Mouse (Mus musculus): ENCODE results near the gene Ago3. TPM values are rescaled to one million over a fixed set of nuclear protein-coding genes. Genes with fewer than 3 reads are reported as not detected.

Ago3 gene
- 13.3 and 14.5 TPM in 2 replicates for polyA plus RNA-seq (2012; rRNA removed)

DNA sequence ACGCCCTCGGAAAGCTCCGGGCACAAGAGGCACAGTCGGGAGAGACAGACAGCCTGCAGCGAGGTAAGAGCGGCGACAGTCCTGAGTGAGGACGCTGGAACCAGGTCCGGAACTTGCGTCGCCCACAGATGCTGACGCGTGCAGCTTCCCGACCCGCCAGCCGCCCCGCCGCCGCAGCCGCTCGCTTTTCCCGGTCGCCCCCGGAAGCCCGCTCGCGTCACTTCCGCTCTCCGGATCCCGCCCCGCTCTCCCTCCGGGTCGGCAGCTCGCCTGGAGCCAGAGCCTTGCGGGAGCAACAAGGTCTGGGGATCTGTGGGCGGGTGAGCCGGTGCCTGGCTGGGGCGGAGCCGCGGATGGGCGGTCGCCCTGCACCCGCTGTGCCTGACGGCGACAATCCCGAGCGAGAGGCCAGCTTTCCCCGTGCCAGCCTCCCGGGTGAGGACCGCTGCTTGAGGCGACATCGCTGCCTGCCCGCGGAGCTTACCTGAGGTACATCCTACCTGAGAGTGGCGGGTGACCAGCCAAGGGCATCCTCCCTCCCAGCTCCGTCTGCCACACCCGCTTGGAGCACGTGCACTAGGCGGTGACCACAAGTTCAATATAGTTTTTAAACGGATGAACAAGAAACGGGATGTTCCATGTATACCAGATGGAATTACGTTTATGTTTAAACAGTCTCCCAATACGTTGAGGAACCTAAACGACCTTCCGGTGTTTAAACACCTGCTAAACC, at the start of gene Ago3:
Gene Ago3, minus strand, starts transcription at position 210 of the 733 bp plus-strand sequence.
- WGBS: under 1% methylated on average over 65 of the region's 65 CpGs

DNA sequence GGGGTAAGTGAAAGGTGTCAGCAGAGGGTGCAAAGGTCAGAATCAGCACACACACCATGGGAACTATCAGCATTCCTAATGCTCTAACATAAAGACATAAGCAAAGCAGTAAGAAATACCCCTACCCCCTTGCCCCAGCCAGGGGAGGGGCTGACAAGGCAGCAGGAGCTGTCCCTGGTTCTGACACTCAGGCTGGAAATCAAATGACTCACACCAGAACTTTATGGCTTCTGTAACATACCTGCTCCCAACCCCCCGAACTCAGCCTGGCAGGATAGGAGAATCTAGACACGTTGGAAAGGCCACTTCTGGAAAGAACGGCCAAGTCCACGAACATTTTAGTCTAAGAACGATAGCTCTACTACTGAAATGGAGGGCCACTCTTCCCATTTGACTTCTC, 43.7 kb upstream of the Ago3 start:
- TF ChIP-seq POLR2A (IDR thresholded peaks at IDR 0.05; ENCODE audit: borderline replicate concordance, insufficient read depth, low read length) (no peak), CTCF (IDR thresholded peaks at IDR 0.05; ENCODE audit: borderline replicate concordance, insufficient read depth, low read depth, low read length) (no peak)
- 60% methylated on average over 5 of the region's 5 CpGs for WGBS
- no peak overlapping the region for H3K27ac ChIP-seq (ENCODE audit: insufficient read depth, low read length)
- DNase-seq: no peak
- H3K4me1 ChIP-seq (ENCODE audit: control insufficient read depth, insufficient read depth, low read length): no peaks in the 10 kb centered on the region
- no peak overlapping the region for H3K4me3 ChIP-seq (replicated peaks; ENCODE audit: insufficient read depth, low read depth, low read length)
- no peaks in the 10 kb centered on the region for H3K27me3 ChIP-seq (ENCODE audit: control insufficient read depth, insufficient read depth, low read length)

More for the DNA sequence above, at the start of gene Ago3:
- Histone ChIP-seq H3K4me1 (ENCODE audit: control insufficient read depth, insufficient read depth, low read length) (no peaks in the 10 kb centered on the region), H3K4me3 (replicated peaks; ENCODE audit: insufficient read depth, low read depth, low read length) (peak within 1 kb of the TSS; percentile 95), H3K27ac (ENCODE audit: insufficient read depth, low read length) (peak within 1 kb of the TSS; percentile 54), H3K27me3 (ENCODE audit: control insufficient read depth, insufficient read depth, low read length) (no peaks in the 10 kb centered on the region)
- TF ChIP-seq POLR2A (IDR thresholded peaks at IDR 0.05; ENCODE audit: borderline replicate concordance, insufficient read depth, low read length): peak; percentile 65
- no peak for TF ChIP-seq CTCF (IDR thresholded peaks at IDR 0.05; ENCODE audit: borderline replicate concordance, insufficient read depth, low read depth, low read length)
- peak; percentile 95 to 96 for DNase-seq

DNA sequence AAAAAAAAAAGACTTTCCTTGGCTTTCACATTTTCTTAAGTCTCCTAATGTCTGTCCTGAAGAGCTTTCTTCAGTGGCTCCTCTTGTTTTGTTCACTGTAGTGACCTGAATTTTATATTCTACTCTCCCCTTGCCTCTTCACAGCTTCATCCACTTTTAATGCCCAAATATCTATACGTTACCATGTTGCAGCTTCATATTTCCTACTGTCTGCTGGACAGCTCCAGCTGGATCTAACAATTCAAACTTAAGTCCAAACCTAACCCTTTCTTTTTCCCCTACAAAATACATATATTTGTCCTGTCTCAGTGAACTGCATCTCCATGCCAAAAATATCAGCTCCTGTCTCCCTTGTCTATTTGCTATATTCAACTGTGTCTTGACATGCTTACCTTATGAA, 40.0 kb upstream of the Ago3 start:
- Histone ChIP-seq H3K4me3 (replicated peaks; ENCODE audit: insufficient read depth, low read depth, low read length) (no peak overlapping the region), H3K27me3 (ENCODE audit: control insufficient read depth, insufficient read depth, low read length) (no peaks in the 10 kb centered on the region), H3K27ac (ENCODE audit: insufficient read depth, low read length) (no peak overlapping the region), H3K4me1 (ENCODE audit: control insufficient read depth, insufficient read depth, low read length) (no peaks in the 10 kb centered on the region)
- WGBS: 81% methylated on average over 1 of the region's 1 CpGs
- TF ChIP-seq POLR2A (IDR thresholded peaks at IDR 0.05; ENCODE audit: borderline replicate concordance, insufficient read depth, low read length) (no peak), CTCF (IDR thresholded peaks at IDR 0.05; ENCODE audit: borderline replicate concordance, insufficient read depth, low read depth, low read length) (no peak)
- no peak for DNase-seq

DNA sequence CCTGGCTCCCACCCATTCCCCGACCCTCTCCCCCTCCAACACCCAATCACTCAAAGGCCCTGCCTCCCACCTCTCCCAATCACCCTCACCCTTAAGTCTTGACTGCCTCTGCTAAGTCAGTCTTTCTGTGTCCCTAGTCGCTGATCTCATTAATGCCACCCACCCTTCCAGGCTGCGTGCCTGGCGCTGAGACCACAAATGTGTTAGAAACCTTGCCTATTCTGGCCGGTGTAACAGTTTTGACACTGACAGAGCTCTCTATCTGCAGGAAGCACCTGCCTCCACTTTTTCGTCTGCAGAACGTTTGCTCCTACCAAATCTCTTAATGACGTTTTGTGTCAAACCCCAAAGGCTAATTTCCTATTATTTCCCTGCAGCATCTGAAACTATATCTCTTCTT, 39.6 kb upstream of the Ago3 start:
- Histone ChIP-seq H3K27me3 (ENCODE audit: control insufficient read depth, insufficient read depth, low read length) (no peaks in the 10 kb centered on the region), H3K4me1 (ENCODE audit: control insufficient read depth, insufficient read depth, low read length) (no peaks in the 10 kb centered on the region), H3K4me3 (replicated peaks; ENCODE audit: insufficient read depth, low read depth, low read length) (peak overlapping the region; percentile 96), H3K27ac (ENCODE audit: insufficient read depth, low read length) (peak overlapping the region; percentile 14; the same call in 1 of the 2 replicates)
- no peak for DNase-seq
- WGBS: 2% methylated on average over 8 of the region's 8 CpGs
- TF ChIP-seq CTCF (IDR thresholded peaks at IDR 0.05; ENCODE audit: borderline replicate concordance, insufficient read depth, low read depth, low read length): no peak

DNA sequence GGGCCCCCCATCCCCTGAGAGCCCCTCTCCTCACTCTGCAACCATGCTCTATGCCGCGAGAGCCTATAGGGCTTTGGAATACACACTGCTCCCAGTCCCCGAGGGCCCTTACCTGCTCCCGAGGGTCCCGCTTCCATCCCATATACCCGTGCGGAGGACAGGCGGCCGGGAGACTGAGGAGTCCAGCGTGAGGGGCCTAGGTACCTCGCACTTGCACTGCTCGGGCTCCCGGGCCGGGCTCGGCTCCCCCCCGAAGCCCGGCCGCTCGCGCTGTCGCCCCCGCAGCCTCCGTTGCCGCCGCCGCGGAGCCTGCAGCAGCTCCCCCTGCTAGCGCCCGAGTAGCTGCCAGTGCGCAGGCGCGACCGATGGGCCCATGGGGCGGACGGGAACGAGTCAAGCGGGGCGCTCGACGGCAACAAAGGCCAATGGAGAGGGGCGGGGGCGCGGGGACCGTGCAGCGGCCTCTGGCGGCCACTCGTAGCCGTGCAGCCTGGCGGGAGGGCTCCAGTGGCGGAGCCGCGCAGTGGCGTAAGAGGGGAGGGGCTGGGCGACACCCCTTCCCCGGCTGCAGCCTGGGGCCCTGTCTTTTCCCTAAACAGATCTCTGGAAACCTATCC, 39.0 kb upstream of the Ago3 start, which contains the start of gene Ago1:
Gene Ago1, minus strand, starts transcription at position 299 of the 617 bp plus-strand sequence.
- WGBS: under 1% methylated on average over 55 of the region's 55 CpGs
- peak; percentile 95 to 96 for DNase-seq
- no peaks in the 10 kb centered on the region for H3K27me3 ChIP-seq (ENCODE audit: control insufficient read depth, insufficient read depth, low read length)
- TF ChIP-seq CTCF (IDR thresholded peaks at IDR 0.05; ENCODE audit: borderline replicate concordance, insufficient read depth, low read depth, low read length): peak; percentile 77
- TF ChIP-seq POLR2A (IDR thresholded peaks at IDR 0.05; ENCODE audit: borderline replicate concordance, insufficient read depth, low read length): peak; percentile 73
- peak within 1 kb of the TSS; percentile 92 for H3K27ac ChIP-seq (ENCODE audit: insufficient read depth, low read length)
- H3K4me1 ChIP-seq (ENCODE audit: control insufficient read depth, insufficient read depth, low read length): no peaks in the 10 kb centered on the region
- peak within 1 kb of the TSS; percentile 96 for H3K4me3 ChIP-seq (replicated peaks; ENCODE audit: insufficient read depth, low read depth, low read length)

DNA sequence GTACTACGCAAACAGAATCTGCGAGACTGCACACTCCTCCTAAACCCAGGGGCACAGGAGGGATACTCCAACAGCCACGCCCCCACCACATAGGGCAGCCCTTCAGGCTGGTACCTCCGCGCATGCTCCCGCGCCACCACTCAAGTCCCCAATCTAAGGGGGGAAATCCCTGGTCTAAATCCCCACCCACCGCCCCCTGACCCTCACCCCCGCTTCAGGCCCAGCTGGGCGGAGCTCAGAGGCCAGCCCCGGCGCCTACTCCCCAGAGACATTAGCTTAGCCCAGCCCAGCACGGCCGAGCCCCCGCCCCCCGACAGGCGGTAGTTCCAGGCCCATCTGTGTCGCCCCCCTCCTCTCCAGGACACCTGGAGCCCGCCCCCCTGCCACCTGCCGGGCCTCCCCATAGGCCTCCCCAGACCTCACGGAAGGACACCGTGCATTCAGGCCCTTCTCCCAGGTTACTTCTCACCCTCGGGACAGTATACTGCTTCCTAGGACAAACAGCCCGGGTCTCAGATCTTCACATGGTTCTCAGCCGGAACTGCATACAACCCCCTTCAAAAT, 38.4 kb upstream of the Ago3 start:
- WGBS: 2% methylated on average over 25 of the region's 25 CpGs
- H3K4me3 ChIP-seq (replicated peaks; ENCODE audit: insufficient read depth, low read depth, low read length): peak overlapping the region; percentile 96

DNA sequence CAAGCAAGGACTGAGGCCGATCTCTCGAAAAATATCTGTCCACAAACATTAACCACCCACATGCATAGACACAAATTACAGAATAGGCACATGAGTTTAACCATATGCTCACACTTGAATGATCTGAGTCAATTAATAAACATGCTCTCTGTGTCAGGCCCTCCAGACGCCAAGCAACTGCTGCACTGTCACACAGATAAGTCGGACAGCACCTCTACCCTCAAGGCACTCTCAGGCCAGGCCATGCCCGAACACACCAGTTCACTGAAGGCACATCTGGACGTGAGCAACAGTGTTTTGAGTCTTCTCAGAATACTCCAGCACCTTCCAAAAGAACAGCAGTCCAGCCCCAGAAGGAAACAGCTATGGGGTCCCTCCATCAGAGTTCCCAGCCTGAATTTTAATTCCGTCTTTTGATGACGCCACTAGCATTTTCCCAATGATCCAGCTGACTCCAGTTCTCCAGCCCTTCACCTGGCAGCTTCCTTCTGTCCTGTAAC, 36.9 kb upstream of the Ago3 start:
- Histone ChIP-seq H3K4me3 (replicated peaks; ENCODE audit: insufficient read depth, low read depth, low read length) (no peak overlapping the region), H3K27me3 (ENCODE audit: control insufficient read depth, insufficient read depth, low read length) (no peaks in the 10 kb centered on the region), H3K27ac (ENCODE audit: insufficient read depth, low read length) (no peak overlapping the region), H3K4me1 (ENCODE audit: control insufficient read depth, insufficient read depth, low read length) (no peaks in the 10 kb centered on the region)
- TF ChIP-seq POLR2A (IDR thresholded peaks at IDR 0.05; ENCODE audit: borderline replicate concordance, insufficient read depth, low read length) (no peak), CTCF (IDR thresholded peaks at IDR 0.05; ENCODE audit: borderline replicate concordance, insufficient read depth, low read depth, low read length) (no peak)
- WGBS: 38% methylated on average over 8 of the region's 8 CpGs
- no peak for DNase-seq

More for the DNA sequence above, 38.4 kb upstream of the Ago3 start:
- TF ChIP-seq POLR2A (IDR thresholded peaks at IDR 0.05; ENCODE audit: borderline replicate concordance, insufficient read depth, low read length): no peak
- no peak for TF ChIP-seq CTCF (IDR thresholded peaks at IDR 0.05; ENCODE audit: borderline replicate concordance, insufficient read depth, low read depth, low read length)
- peak; percentile 50 to 51 for DNase-seq
- Histone ChIP-seq H3K27ac (ENCODE audit: insufficient read depth, low read length) (peak overlapping the region; percentile 92), H3K4me1 (ENCODE audit: control insufficient read depth, insufficient read depth, low read length) (no peaks in the 10 kb centered on the region), H3K27me3 (ENCODE audit: control insufficient read depth, insufficient read depth, low read length) (no peaks in the 10 kb centered on the region)
